Mouse (Mus musculus) lung, postnatal 10 days (tissue): ENCODE data around the gene Kin.

Source experiments
- DNase-seq: peaks from one replicate; pipeline ENCODE4 v3.0.0; 2021

Gene Kin

DNA sequence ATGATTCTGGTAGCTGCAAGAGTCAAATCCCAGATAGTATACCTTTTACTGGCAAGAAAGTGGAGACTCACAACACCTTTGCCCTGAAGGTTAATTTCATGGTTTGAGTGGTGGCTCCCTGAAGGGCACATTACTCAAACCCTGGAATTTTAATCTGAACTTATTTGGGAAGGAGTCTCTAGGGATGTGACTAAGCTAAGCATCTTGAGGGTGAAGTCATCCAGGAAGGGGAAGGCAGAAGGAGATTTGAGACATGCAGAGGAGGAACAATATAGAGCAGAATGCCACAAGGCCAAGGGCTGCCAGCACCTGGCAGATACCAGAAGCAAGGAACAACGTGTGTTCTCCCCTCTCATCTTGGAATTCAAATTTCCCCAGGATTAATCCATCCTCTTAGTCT, 38.4 kb downstream of the Kin start:
- no peak for DNase-seq

DNA sequence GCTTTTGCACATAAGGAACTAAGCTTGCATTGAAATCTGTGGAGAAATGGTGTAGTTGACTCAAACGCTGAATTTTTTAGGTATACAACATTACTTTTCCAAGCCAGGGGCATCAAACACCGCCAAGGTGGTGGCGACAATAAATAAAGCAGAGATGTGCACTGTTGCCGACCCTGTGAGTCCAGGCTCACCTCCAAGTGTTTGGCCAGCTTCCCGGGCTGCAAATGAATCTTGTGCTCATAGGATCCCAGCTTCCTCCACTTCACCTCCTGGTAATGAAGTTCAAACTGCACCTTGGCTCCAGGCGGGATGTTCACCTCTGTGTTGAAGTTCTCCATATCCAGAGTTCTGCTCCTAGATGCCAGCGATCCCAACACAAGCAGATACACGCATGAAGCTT, 38.9 kb downstream of the Kin start:
- no peak for DNase-seq

DNA sequence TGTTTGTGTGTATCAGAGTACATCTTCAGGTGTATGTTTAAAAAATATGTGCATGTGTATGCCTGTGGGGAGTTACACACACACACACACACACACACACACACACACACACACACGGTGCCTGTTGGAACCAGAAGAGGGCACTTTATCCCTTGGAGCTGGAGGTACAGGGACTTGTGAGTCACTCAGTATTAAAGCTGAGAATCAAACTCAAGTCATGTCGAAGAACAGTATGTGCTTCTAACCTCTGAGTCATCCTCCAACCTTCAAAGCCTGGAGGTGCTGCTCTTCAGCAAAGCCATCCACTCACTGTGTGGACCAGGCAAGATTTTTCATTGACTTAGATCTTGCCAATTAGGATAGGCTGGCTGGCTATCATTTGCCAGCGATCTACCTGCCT, 41.4 kb downstream of the Kin start:
- DNase-seq, result no peak

DNA sequence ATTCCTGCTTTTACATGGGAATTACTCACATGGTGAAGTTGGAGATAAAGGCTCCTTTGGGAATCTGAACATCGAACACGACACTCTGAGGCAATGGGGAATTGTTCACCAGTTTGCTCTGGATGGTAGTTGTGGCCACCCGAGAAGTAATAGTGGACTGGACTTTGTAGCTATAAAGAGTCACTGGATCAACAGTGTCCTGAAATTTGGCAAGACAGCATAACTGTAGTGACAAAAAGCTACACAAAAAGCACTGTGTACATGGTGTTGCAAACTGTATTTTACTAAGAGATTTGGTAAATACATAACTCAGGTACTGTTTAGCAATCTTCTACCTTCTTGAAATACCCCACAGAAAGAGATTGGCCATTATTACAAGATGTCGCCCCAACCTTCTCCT, 45.7 kb downstream of the Kin start:
- DNase-seq, result no peak

DNA sequence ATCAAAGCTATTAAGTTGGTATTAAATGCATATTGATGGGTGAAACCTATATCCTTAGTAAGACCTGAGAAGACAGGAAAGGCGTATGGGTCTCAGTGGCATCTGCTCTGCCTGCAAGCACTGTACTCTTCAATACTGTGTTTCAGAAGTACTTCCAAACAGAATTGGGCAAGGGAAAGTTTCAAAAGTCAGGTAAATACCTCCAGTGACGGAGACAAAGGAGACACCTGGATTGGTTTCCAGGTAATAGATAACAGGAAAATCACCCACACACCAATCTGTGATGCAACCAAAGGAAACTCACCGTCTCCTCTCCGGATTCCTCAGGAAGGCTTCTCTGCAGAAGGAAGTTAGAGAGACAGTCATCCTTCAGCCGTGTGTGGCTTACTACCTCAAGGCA, 47.1 kb downstream of the Kin start:
- DNase-seq, result no peak

DNA sequence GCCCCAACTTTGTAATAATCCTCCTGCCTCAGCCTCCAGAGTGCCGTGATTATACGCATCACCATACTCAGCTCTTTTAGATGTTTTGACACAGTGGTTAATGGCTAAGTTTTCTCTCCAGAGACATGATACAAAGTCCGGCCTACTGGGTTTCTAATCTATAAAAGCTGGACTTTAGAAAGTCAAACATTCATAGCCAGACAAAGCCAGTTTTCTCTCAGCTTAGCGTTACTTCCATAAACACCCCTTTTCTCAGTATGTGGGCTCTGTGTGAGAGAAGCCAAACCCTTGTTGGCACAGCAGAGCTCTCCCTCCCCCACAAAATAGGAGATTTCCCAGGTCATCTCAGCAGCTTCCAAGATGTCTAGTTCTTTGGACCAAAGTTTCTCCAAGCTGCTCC, 48.2 kb downstream of the Kin start:
- no peak for DNase-seq

DNA sequence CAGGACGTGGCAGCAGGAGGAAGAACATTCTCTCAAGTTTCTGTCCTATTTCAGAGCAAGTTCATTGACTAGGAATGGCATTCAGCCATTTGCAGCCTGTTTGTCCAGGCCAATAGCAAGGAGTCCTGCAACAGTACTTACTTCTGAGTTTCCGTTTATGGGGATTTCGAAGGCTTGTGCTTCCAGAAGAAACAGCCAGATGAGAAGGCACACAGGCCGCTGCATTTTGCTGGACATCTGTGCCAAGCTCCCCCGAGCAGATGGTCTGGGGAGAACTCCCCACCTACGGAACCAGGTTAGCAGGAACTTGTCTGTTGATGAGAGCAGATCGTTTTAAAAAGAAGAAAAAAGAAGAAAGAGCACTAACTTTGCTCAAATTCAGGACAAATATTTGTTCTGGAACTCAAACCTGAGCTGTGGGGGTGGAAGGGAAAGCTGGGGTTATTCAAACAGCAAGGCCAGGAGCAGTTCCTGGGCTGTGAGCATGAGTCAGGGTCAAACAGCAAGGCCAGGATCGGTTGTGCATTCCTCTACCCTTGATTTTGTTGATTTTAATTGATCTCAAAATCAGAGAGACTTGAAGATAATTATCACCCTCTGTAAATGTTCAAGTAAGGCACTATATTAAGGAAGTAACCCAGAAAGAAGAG, 50.1 kb downstream of the Kin start:
- no peak for DNase-seq

DNA sequence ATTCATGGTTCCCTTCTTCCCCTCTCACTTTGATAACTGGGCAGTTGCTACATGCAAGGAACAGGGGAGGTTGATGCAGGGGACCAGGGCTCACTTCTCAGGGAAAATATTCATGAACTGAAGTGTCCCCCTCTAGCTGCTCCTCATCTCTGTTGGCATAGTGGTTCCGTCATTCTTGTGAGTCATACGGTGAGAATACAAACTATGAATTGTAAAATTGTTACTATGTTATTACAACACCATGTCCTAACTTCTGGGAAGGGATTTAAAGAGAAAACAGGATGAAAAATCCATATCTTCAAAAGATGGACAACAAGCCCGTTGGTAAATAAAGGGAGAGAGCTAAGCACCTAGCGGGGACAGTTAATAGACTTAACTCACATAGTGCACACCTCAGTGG, 50.9 kb downstream of the Kin start, which contains the start of gene Itih2:
Gene Itih2, minus strand, starts transcription at position 101 of the 400 bp plus-strand sequence.
- DNase-seq, result no peak

DNA sequence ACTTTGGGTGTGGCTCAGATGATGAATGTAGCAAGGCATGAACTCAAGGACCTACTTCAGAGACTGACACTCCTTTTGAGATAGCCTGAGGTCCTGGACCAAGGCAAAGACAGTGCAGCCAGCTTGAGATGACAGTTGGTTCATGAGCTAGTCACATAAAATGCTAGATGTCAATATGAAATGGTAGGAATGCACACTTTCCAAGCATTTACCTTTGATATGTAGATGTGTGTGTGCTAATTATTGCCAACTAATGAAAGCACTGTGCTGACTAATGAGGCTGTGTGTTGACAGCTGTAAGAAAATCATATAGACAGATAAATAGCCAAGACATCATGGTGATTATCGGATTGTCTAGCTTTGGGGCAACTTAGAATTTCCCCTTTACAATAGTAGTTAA, 51.7 kb downstream of the Kin start:
- no peak for DNase-seq

DNA sequence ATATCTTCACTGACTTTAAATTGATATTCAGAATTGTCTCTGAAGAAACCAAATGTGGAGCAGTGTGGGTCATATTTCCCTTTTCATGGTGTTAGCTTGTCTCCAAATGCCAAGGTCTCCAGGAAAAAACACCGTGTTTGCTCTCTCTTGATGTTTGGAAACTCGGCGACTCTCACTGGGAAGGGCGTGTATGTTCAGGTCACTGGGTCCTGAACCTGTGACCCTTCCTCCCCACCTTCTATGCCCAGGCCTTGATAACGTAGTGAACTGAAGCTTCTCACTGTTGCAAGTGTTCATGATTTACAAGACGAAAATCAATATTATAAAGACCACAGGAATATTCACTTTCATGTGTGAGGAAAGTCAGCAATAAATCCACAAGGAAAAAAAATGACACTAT, 53.5 kb downstream of the Kin start:
- no peak for DNase-seq

DNA sequence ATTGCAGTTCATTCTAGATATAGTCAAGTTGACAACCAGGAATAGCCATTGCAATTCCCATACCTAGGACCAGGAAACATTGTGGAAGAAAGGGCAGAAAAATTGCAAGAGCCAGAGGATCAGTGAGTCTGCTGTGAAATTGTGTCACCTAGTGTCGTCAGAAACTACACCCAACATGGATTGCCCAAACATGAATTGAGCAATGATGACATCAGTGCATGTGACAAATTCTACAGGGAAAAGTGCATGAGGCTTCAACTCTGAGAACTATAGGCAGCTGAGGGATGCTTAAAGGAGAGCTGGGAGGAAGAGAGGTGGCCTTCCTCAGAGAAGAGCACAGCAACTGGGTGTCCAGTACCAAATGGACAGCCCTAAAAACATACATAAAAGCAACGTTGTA, 56.9 kb downstream of the Kin start:
- DNase-seq, result no peak

DNA sequence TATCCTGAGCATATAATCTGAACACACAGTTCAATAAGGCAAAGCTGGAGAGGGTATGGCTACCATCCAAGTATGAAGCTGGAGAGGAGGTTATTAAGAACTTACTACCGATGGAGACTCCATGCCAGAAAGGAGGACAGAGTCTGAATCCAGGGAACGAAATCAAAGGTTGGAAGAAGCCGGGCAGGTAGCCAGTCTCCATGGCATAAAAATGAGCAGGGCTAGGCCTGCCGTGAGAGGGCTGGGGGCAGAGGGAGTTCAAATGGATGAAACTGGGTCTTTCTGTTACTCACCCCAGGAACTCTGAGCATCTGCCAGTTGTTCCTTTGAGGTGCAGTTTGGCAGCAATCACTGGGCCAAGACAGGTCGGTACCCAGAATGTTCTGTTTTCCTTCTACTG, 60.1 kb downstream of the Kin start:
- DNase-seq, result no peak
